Mouse (Mus musculus): ENCODE measurements around the gene Sytl3.
"Not testable (repeated sequence)": the region's sequence is repeated elsewhere in the genome, so short reads cannot be mapped to it uniquely, and the experiment has no call there.

Sytl3 gene

GRCm38 (mm10) chr17:6658801-6659200, at the start of gene Sytl3:
TSS of gene Sytl3 (plus strand) at chr17:6659093.
- in situ Hi-C loops (cut with MboI; ENCODE audit: unreplicated experiment in 2 of 2): not testable (repeated sequence)

- in situ Hi-C loops (cut with MboI; ENCODE audit: unreplicated experiment in 2 of 2): not testable (repeated sequence)
Measured at GRCm38 (mm10) chr17:6613524-6613923, 45.4 kb upstream of the Sytl3 start.

- in situ Hi-C loops (cut with MboI; ENCODE audit: unreplicated experiment in 2 of 2): not testable (repeated sequence)
Measured at GRCm38 (mm10) chr17:6614316-6614715, 44.6 kb upstream of the Sytl3 start.

GRCm38 (mm10) chr17:6616731-6617130, 42.2 kb upstream of the Sytl3 start:
- in situ Hi-C loops (cut with MboI; ENCODE audit: unreplicated experiment in 2 of 2): not testable (repeated sequence)

- in situ Hi-C loops (cut with MboI; ENCODE audit: unreplicated experiment in 2 of 2): not testable (repeated sequence)
Measured at GRCm38 (mm10) chr17:6617689-6618400, 41.0 kb upstream of the Sytl3 start.

DNA sequence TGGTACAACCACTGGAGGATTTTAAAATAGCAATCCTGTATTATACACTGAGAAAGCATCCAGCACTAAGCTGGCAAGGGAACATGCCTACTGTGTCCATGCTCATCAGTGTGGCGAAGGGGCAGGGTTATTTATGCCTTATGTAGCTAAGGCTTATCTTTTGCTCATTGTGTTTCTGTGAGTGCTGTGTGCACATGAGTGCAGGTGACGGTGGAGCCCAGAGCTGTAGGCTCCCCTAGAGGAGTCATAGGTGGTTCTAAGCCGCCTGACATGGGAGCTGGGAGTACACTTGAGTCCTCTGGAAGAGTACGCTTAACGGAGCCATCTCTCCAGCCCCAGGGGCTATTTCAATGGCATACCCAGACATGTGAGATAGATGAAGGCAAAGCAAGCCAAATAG, 39.6 kb upstream of the Sytl3 start:
- in situ Hi-C loops (cut with MboI; ENCODE audit: unreplicated experiment in 2 of 2): not testable (repeated sequence)

DNA sequence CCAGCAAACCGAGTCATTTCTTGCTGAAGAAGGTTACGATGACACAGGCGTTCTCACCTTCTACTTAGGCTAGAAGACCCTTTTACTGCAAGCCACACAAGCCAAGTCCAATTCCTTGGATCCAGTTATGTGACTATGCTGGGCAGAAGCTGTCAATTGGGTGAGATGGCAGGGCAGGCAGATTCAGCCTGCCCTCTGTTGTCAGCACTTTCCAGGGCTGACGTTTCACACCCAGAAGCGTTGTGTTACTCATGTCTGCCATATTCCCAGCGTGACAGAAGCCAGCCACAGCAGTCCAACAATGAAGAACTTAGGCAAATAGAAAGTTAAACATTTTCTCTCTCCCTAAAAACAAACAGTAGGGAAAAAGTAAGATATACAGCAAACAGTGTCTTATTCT, 38.9 kb upstream of the Sytl3 start:
- in situ Hi-C loops (cut with MboI; ENCODE audit: unreplicated experiment in 2 of 2): not testable (repeated sequence)

DNA sequence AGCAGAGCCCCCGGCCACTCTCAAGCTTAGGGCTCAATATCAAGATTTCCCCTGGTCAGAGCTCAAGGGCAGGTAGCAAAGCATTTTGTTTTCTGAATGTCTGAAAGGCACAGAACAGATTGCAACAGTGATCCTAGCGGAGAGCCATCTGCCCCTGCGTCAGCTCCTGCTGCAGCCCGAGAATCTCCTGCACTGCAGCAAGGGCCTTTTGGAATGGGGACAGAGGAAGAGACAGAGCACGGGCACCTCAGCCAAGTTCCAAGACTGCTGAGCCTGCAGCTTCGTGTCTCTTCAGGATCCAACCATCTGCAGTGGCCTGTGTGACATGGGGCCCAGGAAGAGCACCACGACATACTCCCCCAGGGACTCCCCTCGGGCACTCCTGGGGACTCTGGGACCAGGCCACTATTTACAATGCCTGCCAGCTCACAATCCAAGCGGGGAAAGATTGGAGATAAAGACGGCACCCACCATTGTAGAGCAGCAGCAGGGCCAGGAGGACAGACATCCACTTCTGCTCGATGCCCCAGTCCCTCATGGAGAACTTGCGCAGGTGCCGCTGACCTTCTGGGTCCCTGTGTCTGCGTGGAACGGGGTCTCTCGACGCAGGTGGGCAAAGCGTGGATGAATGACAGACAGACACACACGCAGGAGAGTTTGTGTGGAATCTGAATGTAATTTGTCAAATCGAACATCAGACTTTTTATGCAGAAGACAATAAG, 38.0 kb upstream of the Sytl3 start:
- in situ Hi-C loops (cut with MboI; ENCODE audit: unreplicated experiment in 2 of 2): not testable (repeated sequence)

GRCm38 (mm10) chr17:6621976-6622375, 36.9 kb upstream of the Sytl3 start:
- in situ Hi-C loops (cut with MboI; ENCODE audit: unreplicated experiment in 2 of 2): not testable (repeated sequence)

GRCm38 (mm10) chr17:6624926-6625558, 33.9 kb upstream of the Sytl3 start:
- in situ Hi-C loops (cut with MboI; ENCODE audit: unreplicated experiment in 2 of 2): not testable (repeated sequence)

- in situ Hi-C loops (cut with MboI; ENCODE audit: unreplicated experiment in 2 of 2): not testable (repeated sequence)
Measured at GRCm38 (mm10) chr17:6630398-6630797, 28.5 kb upstream of the Sytl3 start.

DNA sequence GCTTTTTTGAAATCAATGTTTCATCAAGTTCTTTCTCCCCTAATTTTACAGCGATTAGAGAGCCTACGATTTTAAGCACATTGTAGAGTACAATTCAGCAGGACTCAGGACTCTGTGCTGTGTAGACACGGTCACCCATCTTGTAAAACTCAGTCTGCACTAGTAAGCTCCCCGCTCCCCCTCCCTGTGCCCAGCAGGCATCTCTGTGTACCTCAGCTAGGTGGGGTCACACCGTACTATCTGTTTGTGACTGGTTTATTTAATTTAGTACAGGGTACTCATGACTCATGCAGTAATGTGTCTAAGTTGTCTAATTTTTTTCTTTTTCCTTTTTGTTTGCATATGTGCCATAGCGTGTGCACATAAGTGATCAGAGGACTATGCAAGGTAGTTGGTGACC, 26.0 kb upstream of the Sytl3 start:
- in situ Hi-C loops (cut with MboI; ENCODE audit: unreplicated experiment in 2 of 2): not testable (repeated sequence)

DNA sequence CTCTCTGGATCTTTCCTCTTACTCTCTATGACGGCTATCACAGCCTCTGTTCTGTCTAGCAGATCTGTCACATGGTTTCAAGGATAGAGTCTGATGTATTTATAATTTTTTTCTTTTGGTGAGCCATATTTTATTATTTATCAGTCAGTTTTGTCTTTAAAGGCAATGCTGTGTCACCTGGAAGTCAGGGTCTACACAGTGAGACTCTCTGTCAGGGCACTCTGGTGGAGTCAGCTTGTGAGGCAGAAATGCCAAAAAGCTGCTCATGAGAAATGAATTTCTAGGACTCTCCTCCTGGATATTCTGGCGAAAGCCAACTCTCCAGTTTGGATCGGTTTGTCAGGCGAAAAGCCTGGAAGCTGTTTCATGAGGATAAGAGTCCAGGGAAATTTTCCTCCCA, 23.1 kb upstream of the Sytl3 start:
- in situ Hi-C loops (cut with MboI; ENCODE audit: unreplicated experiment in 2 of 2): not testable (repeated sequence)

- in situ Hi-C loops (cut with MboI; ENCODE audit: unreplicated experiment in 2 of 2): no loop called here
Measured at GRCm38 (mm10) chr17:6636861-6637260, 22.0 kb upstream of the Sytl3 start.

DNA sequence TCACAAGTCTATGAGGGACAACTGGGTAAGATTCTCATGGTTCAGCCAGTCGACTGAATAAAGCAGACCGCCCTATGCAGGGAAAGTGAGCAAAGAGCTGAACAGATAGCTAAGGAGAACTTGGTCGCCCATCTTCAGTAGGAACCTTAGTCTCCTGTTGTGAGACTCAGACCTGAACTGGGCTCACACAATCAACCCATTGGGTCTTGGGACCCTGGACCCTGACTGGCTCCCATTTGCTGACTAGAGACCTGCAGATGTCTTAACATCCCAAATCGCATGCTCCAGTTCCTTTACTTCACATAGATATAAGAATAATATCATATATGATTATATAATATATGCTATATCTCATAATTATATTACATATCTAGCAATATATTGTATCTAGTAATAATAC, 21.5 kb upstream of the Sytl3 start:
- in situ Hi-C loops (cut with MboI; ENCODE audit: unreplicated experiment in 2 of 2): not testable (repeated sequence)

GRCm38 (mm10) chr17:6638444-6638843, 20.4 kb upstream of the Sytl3 start:
- in situ Hi-C loops (cut with MboI; ENCODE audit: unreplicated experiment in 2 of 2): not testable (repeated sequence)

GRCm38 (mm10) chr17:6639486-6639885, 19.4 kb upstream of the Sytl3 start:
- in situ Hi-C loops (cut with MboI; ENCODE audit: unreplicated experiment in 2 of 2): not testable (repeated sequence)

- in situ Hi-C loops (cut with MboI; ENCODE audit: unreplicated experiment in 2 of 2): not testable (repeated sequence)
Measured at GRCm38 (mm10) chr17:6640044-6640637, 18.8 kb upstream of the Sytl3 start.

DNA sequence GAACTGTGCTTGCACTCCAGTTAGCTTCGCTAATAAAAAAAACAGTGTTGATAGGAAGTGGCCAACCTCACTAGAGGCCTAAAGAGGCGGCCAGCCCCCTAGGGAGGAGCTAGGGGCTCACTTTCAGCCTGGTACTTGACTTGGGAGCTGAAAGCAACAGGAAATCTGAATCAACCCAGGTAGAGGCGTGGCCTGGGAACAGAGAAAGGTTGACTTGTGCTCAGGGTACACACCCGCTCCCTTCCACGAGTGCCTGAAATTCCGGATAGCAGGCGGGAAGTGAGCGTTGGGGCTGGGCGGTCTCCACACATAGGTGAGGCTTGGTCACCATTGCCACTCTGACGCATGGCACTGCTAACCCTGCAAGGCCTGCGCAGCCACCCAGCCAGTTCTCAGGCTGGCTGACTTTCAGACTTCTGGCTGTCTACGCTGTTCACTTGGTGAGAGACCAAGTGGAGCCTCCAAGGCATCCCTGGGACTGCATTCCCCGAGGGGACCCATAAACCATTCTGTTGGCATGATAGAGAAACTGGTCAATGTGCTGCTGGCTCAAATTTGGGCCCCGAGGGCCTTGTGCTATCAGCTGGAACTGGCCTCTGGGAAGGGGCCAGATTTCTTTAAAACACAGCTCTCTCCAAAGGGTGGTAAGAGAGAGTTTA, 18.0 kb upstream of the Sytl3 start:
- in situ Hi-C loops (cut with MboI; ENCODE audit: unreplicated experiment in 2 of 2): not testable (repeated sequence)

DNA sequence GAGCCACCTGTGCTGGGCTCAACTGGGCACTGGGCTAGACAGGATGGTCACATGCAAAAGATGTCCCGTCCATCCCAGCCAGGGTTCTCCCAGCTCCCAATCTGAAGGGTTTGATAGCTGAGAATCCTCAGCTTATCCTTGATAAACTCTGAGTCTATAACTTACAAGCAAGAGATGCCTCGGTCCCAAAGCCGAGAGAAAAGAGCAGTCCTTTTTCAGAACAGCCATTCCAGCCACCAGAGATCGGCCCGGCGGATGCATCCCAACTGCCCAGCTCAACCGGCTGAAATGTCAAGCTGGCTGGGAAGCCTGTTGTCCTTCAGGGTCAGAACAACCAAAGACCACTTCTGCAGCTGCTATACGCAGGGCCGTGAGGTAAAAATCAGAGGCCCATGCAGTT, 14.7 kb upstream of the Sytl3 start:
- in situ Hi-C loops (cut with MboI; ENCODE audit: unreplicated experiment in 2 of 2): not testable (repeated sequence)

DNA sequence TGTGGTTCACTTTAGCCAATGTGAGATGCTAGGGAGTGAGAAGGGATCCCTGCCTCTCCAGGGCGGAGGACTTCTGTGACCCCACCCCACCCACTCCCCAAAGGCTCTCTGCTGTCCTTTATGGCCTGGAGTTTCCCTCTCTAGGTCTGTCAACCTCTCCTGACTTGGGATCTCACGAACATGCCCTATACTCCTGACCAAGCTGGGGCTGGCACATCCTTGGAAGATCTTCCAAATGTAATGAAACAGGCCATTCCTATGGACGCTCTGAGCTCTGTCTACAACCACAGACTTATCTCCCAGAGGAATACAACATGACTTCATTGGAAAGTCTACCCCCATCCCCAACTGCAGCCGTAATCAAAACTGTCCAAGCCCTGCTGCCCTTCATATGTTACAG, 14.2 kb upstream of the Sytl3 start:
- in situ Hi-C loops (cut with MboI; ENCODE audit: unreplicated experiment in 2 of 2): not testable (repeated sequence)
